Comparison of ENCODE assay signal across 8 mouse cellular contexts in the genomic region with DNA sequence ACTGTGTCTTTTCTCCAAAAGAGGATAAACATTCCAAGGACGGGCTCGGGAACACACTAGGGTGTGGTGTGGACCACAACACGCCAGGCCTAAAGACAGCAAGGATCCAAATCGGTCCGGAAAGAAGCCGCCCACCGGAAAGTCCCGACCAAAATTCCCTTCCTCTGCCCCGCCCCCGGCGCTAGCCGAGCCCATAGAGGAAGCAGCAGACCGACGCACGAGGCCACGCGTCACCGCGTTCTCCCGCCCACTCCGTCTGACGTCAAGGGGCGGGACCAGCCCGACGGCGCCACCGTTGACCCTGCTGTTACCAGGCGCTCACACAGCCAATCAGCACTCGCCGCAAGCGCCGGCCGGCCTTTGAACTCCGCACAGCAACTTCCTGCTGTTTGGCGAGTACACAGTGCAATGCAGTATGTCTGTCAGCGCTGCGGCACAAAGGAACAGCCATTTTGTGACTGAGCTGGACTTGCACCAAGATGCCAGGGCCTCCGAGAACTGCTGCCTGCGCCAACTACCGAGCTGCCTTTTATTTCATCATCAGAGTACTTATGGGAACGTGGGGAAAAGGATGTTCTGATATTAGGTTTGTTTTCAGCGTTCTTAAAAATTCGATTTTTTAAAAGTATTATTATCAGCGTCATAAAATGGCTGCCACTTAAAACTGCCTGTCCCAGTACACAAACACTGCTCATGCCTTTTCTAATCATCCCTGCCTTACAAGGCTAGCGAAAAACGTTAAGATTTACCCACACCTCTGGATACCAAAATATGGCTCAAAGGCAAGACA. TPM values are rescaled to one million over a fixed set of nuclear protein-coding genes. Genes with fewer than 3 reads are reported as not detected.
DNase-seq lines count a peak whose midpoint lies in the region; ATAC-seq lines count a peak whose summit lies in the region.

No protein-coding gene starts in this region.

- peak; percentile 98 for ATAC-seq in hindbrain, embryonic 14.5 days (ENCODE audit: low FRiP score)

- H3K27ac ChIP-seq in hindbrain, embryonic 14.5 days = peak overlapping the region; percentile 98

- no peaks in the 10 kb centered on the region for H3K9me3 ChIP-seq in hindbrain, embryonic 14.5 days (ENCODE audit: control insufficient read depth, low read length)

- H3K4me1 ChIP-seq in hindbrain, embryonic 14.5 days (replicated peaks; ENCODE audit: control insufficient read depth, insufficient read depth, low read length) = peaks cover 46% of the 10 kb centered on the region

- WGBS in hindbrain, embryonic 14.5 days = under 1% methylated on average over 46 of the region's 46 CpGs

- H3K4me2 ChIP-seq in hindbrain, embryonic 14.5 days (replicated peaks) = peak overlapping the region; percentile 95

- H3K36me3 ChIP-seq in hindbrain, embryonic 14.5 days (replicated peaks; ENCODE audit: control insufficient read depth, insufficient read depth) = peaks cover 9% of the 10 kb centered on the region; the same call in 1 of the 2 replicates

- no peaks in the 10 kb centered on the region for H3K27me3 ChIP-seq in hindbrain, embryonic 14.5 days (ENCODE audit: control insufficient read depth, insufficient read depth, low read length)

- peak overlapping the region; percentile 45 for H3K4me3 ChIP-seq in hindbrain, embryonic 14.5 days (replicated peaks; ENCODE audit: low read length)

- peak overlapping the region; percentile 82 for H3K9ac ChIP-seq in hindbrain, embryonic 14.5 days

- peak; percentile 99 for DNase-seq in R1 (ENCODE audit: low read depth, low spot score)
- peak; percentile 100 for DNase-seq in cerebellum, postnatal 25 days
- peak; percentile 99 to 100 for DNase-seq in frontal cortex, postnatal 25 days (ENCODE audit: low spot score in 2 of 2)
- DNase-seq in hindbrain, embryonic 14.5 days (ENCODE audit: low spot score) = peak; percentile 99
- peak; percentile 100 for DNase-seq in left cerebral cortex, adult 11 months (ENCODE audit: low spot score)
- DNase-seq in lung, postnatal 4 days = peak; percentile 100
- peak; percentile 97 for DNase-seq in retina, postnatal 7 days (ENCODE audit: low read depth, low spot score)
- DNase-seq in urinary bladder, adult 2 months (ENCODE audit: low spot score) = peak; percentile 99

RNA-seq across cellular contexts. Expression of a gene that starts 3.8 kb away (rescaled TPM):
- 35.6 and 42.3 TPM in 2 replicates for polyA plus RNA-seq in hindbrain, embryonic 14.5 days (2014; fragmentation: Nextera tagmentation; extraction: Ambion mirVana)
- 25.6 and 27.3 TPM in 2 replicates for polyA plus RNA-seq in urinary bladder, adult 2 months (2012; rRNA removed)

Comparison
In these comparisons a context has a peak if more than half of its experiments do, and no peak if none do; other contexts are left out.
1. Peak in every context shown above with its lines: DNase-seq, ATAC-seq, H3K4me3 ChIP-seq and H3K27ac ChIP-seq.